Mouse (Mus musculus): ENCODE measurements at regions not wholly inside any gene's neighbourhood (a gene's known extent, or its start where the extent isn't known, plus 50 kb on each side); places are given as distances from the start of the nearest gene placed in this dataset. TPM values are rescaled to one million over a fixed set of nuclear protein-coding genes. Genes with fewer than 3 reads are reported as not detected.

DNA sequence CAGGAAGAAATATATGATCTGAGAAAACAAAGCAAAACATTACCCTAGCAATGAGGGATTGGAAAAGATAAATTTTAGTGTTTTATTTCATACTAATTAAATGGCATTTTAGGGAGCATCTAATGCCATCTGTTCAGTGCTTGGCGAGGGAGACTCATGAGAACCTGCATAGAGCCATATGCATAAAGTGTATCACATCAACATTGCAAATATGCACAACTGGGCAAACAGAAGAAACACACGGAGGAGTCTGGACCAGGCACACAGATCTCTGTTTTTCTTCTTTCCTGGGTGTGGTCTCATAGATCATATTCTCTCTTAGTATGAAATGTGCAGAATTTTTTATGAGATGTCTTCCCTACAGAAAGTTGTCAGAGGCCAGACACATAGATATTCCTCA, 71.1 kb upstream of the Sphkap start:
- WGBS: 60% methylated on average over 2 of the region's 2 CpGs

More for the DNA sequence above, 71.1 kb upstream of the Sphkap start:
- H3K4me2 ChIP-seq (ENCODE audit: low read length): no peak overlapping the region
- no peaks in the 10 kb centered on the region for H3K27me3 ChIP-seq (replicated peaks; ENCODE audit: control insufficient read depth, insufficient read depth, low read length)
- H3K9me3 ChIP-seq (replicated peaks; ENCODE audit: control insufficient read depth, low read length): no peaks in the 10 kb centered on the region
- no peak overlapping the region for H3K4me3 ChIP-seq (ENCODE audit: low read depth, low read length)
- H3K27ac ChIP-seq (ENCODE audit: low read depth, low read length): no peak overlapping the region
- no peak overlapping the region for H3K9ac ChIP-seq (ENCODE audit: low read length)
- no peaks in the 10 kb centered on the region for H3K36me3 ChIP-seq (ENCODE audit: control insufficient read depth, insufficient read depth, low read length)
- ATAC-seq (no peak), DNase-seq (ENCODE audit: low spot score) (peak; percentile 11)
- no peaks in the 10 kb centered on the region for H3K4me1 ChIP-seq (ENCODE audit: control insufficient read depth, insufficient read depth, low read length)

Small RNA genes lying in the stretch of these regions (microRNA-seq; reads per million reads assigned to microRNA genes)
- not detected for gene Gm25754

Measured in forebrain, embryonic 14.5 days (tissue).